Mouse (Mus musculus): ENCODE measurements around the gene Tamm41. TPM values are rescaled to one million over a fixed set of nuclear protein-coding genes. Genes with fewer than 3 reads are reported as not detected.

Gene Tamm41
- polyA plus RNA-seq, 1 experiment from 2014 or later: 55.5 TPM

DNA sequence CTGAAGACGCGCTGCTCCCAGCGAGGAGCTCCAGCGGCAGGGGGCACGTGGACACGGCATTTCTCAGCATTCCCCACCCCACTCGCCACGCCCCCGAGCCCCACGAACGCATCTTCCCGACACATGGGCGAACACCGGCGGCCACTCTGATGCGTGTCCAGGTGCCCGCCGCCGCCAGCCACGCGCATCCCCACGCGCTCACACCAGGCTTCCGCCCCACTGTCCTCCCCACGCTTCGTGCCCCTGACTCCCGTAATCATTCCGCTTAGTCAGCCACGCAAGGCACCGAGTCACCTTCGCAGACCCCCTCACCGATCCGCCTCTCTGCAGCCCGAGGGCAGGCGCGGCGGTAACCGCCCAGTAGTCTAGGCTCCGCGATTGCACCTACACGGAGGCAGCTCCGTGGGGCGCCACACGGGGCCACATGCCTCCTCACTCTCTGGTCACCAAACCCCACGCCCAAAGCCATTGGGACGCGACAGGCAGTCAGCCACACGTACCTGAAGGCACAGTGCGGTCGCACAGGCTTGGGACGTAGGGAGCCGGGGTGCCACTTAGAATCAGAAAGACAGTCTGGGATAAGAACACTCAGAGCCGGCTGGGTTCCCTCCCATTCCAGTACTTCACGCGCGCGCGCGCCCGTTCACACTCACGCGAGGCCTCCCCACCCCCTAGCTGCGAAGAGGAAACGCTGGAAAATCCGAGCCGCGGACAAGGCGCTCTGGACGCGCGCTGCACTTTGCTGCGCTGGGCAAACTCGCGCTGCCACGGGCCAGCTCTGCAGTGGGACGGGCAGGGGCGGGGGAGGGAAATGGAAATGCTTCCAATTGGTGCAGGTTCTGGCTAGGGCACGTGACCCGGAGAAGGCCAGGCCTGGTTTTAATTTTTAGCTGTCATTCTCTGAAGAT lies 68.2 kb downstream of the Tamm41 start, which contains the start of gene Vgll4:
Vgll4 (minus strand) TSS at position 782 of the 908 bp plus-strand sequence.
- peaks cover 49% of the 10 kb centered on the region for H3K27me3 ChIP-seq
- peak within 1 kb of the TSS; percentile 100 for H3K4me2 ChIP-seq (replicated peaks)
- under 1% methylated on average over 79 of the region's 79 CpGs for WGBS
- peak within 1 kb of the TSS; percentile 76 for H3K9ac ChIP-seq (replicated peaks)
- H3K36me3 ChIP-seq: no peaks in the 10 kb centered on the region
- 0 out of 2 replicates have a peak within 1 kb of the TSS, but pooled peaks have one; percentile 25 for H3K27ac ChIP-seq
- ATAC-seq: peak; percentile 58
- H3K4me1 ChIP-seq (replicated peaks): peaks cover 15% of the 10 kb centered on the region
- no peaks in the 10 kb centered on the region for H3K9me3 ChIP-seq
- peak within 1 kb of the TSS; percentile 70 for H3K4me3 ChIP-seq (replicated peaks)

DNA sequence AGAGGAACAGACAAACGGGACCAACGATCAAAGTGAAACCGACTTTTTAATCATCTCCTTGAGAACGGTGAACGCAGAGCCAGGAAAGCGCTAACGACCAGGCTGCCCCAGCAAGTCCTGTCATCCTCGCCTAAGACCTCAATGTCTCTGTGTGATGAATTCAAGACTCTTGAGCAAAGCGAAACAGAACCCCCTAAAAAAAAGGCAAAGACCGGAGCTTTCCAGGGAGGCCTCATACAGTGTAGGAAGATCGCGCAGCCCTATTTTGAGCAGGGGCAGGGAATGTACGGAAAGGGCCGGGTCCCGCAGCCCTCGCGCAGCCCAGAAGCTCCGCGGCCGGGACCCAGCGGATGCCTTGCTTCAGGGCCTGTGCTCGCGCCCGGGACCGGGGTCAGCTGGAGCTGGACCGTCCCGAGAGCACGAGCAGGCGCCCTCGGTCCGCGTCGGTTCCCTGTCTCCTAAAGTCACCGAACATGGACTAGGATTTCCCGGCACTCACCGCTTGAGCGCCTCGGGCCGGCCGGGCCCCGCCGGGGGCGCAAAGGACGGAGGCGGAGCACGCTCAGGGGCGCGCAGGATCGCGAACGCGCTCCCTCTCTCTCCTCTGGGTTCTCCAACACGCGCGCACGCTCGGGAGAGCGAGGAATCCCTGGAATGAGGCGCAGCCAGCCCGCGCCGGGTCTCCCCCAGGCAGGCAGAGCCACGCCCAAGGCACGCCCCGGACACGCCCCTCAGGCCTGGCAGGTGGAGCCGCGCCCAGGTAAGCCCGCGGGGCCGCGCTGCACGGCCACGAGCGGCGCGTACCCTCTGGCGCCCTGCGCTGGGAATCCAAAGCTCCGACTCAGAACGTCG lies 69.1 kb downstream of the Tamm41 start:
- under 1% methylated on average over 81 of the region's 82 CpGs for WGBS
- peaks cover 49% of the 10 kb centered on the region for H3K27me3 ChIP-seq

DNA sequence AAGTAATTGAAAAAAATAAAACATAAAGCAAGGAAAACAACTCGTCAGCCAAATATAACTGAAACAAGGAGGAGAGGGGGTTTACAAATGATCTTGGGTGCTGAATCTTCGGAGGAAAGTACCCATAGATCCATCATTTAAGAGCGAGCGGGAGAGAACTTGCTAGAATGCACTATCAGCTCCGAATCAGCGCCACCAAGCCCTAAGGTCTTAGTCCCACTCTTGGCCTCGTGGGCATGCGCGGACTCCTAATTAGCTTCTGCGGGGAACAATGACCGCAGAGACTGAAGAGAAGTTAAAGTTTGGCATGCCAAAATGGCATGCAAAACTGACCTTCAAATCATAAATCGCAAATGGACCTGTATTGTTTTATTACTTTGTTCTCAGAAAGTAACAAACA lies 70.1 kb downstream of the Tamm41 start:
- Histone ChIP-seq H3K27me3 (peaks cover 48% of the 10 kb centered on the region), H3K4me1 (replicated peaks) (peaks cover 15% of the 10 kb centered on the region), H3K9ac (replicated peaks) (no peak overlapping the region), H3K4me2 (replicated peaks) (no peak overlapping the region), H3K9me3 (no peaks in the 10 kb centered on the region), H3K4me3 (replicated peaks) (no peak overlapping the region), H3K36me3 (no peaks in the 10 kb centered on the region), H3K27ac (no peak overlapping the region)
- no peak for ATAC-seq
- 51% methylated on average over 12 of the region's 12 CpGs for WGBS

More for the DNA sequence above, 69.1 kb downstream of the Tamm41 start:
- Histone ChIP-seq H3K4me2 (replicated peaks) (peak overlapping the region; percentile 100), H3K27ac (no peak overlapping the region), H3K4me1 (replicated peaks) (peaks cover 15% of the 10 kb centered on the region), H3K9ac (replicated peaks) (peak overlapping the region; percentile 76), H3K36me3 (no peaks in the 10 kb centered on the region), H3K4me3 (replicated peaks) (peak overlapping the region; percentile 70), H3K9me3 (no peaks in the 10 kb centered on the region)
- peak; percentile 77 for ATAC-seq

- ATAC-seq: no peak
- H3K9ac ChIP-seq (replicated peaks): no peak overlapping the region
- H3K4me2 ChIP-seq (replicated peaks): no peak overlapping the region
- no peaks in the 10 kb centered on the region for H3K9me3 ChIP-seq
- H3K27ac ChIP-seq: no peak overlapping the region
- WGBS: 15% methylated on average over 2 of the region's 2 CpGs
- no peaks in the 10 kb centered on the region for H3K36me3 ChIP-seq
- peaks cover 47% of the 10 kb centered on the region for H3K27me3 ChIP-seq
- no peak overlapping the region for H3K4me3 ChIP-seq (replicated peaks)
- peaks cover 15% of the 10 kb centered on the region for H3K4me1 ChIP-seq (replicated peaks)
Observed at GRCm38 (mm10) chr6:114966396-114967154, 71.1 kb downstream of the Tamm41 start.

DNA sequence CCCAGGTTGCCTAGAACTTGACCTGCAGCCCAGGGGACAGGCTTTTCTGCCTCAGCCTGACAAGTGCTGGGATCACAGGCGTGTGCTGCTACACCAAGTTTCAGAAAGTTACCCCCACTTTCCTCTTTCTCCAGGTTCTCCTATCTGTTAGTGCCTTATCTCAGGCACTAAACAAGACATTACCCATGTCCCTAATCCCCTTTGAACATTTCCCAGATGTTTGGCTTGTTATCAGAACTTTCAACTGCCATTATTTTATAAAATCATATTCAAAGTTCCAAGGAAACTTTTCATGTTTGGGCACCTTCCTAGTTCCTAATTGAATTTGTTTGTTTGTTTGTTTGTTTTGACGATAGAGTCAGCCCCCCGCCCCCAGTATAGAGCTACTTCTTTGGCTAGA lies 71.9 kb downstream of the Tamm41 start:
- H3K27ac ChIP-seq: no peak overlapping the region
- no peaks in the 10 kb centered on the region for H3K36me3 ChIP-seq
- 90% methylated on average over 3 of the region's 3 CpGs for WGBS
- H3K4me1 ChIP-seq (replicated peaks): peaks cover 15% of the 10 kb centered on the region
- H3K27me3 ChIP-seq: peaks cover 47% of the 10 kb centered on the region
- no peak overlapping the region for H3K4me3 ChIP-seq (replicated peaks)
- ATAC-seq: no peak
- no peak overlapping the region for H3K4me2 ChIP-seq (replicated peaks)
- H3K9me3 ChIP-seq: no peaks in the 10 kb centered on the region
- no peak overlapping the region for H3K9ac ChIP-seq (replicated peaks)

GRCm38 (mm10) chr6:114965396-114965795 lies 72.3 kb downstream of the Tamm41 start:
- no peak overlapping the region for H3K9ac ChIP-seq (replicated peaks)
- 85% methylated on average over 8 of the region's 8 CpGs for WGBS
- H3K4me3 ChIP-seq (replicated peaks): no peak overlapping the region
- H3K36me3 ChIP-seq: no peaks in the 10 kb centered on the region
- no peak overlapping the region for H3K27ac ChIP-seq
- ATAC-seq: no peak
- H3K4me1 ChIP-seq (replicated peaks): peaks cover 15% of the 10 kb centered on the region
- no peak overlapping the region for H3K4me2 ChIP-seq (replicated peaks)
- H3K9me3 ChIP-seq: no peaks in the 10 kb centered on the region
- peaks cover 47% of the 10 kb centered on the region for H3K27me3 ChIP-seq

GRCm38 (mm10) chr6:114964235-114964634 lies 73.4 kb downstream of the Tamm41 start:
- Histone ChIP-seq H3K36me3 (no peaks in the 10 kb centered on the region), H3K4me2 (replicated peaks) (no peak overlapping the region), H3K4me3 (replicated peaks) (no peak overlapping the region), H3K9me3 (no peaks in the 10 kb centered on the region), H3K4me1 (replicated peaks) (peaks cover 6% of the 10 kb centered on the region), H3K27ac (no peak overlapping the region), H3K27me3 (peaks cover 40% of the 10 kb centered on the region), H3K9ac (replicated peaks) (no peak overlapping the region)
- no peak for ATAC-seq
- WGBS: 93% methylated on average over 2 of the region's 2 CpGs

- H3K4me3 ChIP-seq (replicated peaks): no peak overlapping the region
- H3K27ac ChIP-seq: no peak overlapping the region
- peaks cover 35% of the 10 kb centered on the region for H3K27me3 ChIP-seq
- no peaks in the 10 kb centered on the region for H3K9me3 ChIP-seq
- WGBS: 68% methylated on average over 5 of the region's 5 CpGs
- H3K4me1 ChIP-seq (replicated peaks): 0 out of 2 replicates have a peak, but pooled peaks cover under 1% of the 10 kb centered on the region
- H3K9ac ChIP-seq (replicated peaks): no peak overlapping the region
- H3K4me2 ChIP-seq (replicated peaks): no peak overlapping the region
- no peaks in the 10 kb centered on the region for H3K36me3 ChIP-seq
- no peak for ATAC-seq
Observed at GRCm38 (mm10) chr6:114963636-114964035, 74.0 kb downstream of the Tamm41 start.

DNA sequence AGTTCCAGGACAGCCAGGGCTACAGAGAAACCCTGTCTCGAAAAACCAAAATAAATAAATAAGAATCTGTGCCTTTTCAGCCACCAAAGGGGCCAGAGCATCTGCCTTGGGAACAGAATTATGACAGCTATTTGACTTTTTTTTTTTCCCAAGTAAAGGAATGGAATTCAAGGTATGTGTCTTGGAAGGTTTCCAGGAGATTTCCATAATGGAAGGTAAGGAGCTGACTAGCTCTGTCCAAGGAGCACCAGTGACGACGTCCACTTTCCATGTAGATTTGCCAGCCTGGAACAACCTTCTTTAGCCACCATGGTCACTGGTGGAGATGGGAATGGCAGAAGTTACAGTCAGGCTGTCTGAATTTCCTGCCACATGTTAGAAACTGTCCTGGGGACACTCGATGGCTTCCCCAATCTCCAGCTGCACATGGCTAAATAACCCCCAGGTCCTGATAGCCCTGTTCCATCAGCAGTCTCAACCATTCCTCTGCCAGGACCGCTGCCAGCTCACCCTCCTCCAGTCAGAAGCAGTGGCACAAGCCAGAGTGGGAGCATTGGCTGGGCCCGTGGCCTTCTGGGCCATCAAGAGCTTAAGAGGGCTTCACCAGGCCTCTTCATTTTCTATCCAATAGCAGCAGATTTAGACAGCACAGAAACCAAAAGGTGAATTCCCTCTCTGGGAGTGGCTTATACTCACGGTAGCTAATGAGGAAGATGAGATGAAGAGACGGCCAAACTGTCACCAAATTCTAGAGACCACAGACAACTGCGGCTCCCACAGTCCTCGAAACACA lies 76.2 kb downstream of the Tamm41 start:
- no peaks in the 10 kb centered on the region for H3K36me3 ChIP-seq
- H3K4me1 ChIP-seq (replicated peaks): no peaks in the 10 kb centered on the region
- H3K27me3 ChIP-seq: peaks cover 20% of the 10 kb centered on the region
- no peak overlapping the region for H3K27ac ChIP-seq
- H3K4me2 ChIP-seq (replicated peaks): no peak overlapping the region
- H3K9me3 ChIP-seq: no peaks in the 10 kb centered on the region
- H3K9ac ChIP-seq (replicated peaks): no peak overlapping the region
- no peak overlapping the region for H3K4me3 ChIP-seq (replicated peaks)
- 83% methylated on average over 10 of the region's 10 CpGs for WGBS
- no peak for ATAC-seq

DNA sequence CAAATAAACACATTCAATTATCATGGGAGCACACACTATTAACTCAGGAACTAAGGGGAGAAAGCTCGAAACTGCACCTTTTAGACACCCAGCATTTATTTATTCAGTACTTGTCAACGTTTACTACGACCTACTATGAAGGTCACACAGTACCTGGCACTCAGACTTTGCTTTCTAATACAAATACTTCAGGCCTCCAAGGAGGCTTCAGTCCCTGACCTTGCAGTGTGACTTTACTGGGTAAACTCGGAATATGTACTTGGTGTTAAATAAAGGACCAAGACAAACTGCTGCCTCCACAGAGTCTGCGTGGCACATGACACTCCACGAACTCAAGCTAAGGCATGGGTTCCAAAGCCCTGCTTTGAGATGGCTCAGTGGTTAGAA lies 78.7 kb downstream of the Tamm41 start:
- Histone ChIP-seq H3K4me2 (replicated peaks) (no peak overlapping the region), H3K9me3 (no peaks in the 10 kb centered on the region), H3K27ac (no peak overlapping the region), H3K27me3 (0 out of 2 replicates have a peak, but pooled peaks cover 6% of the 10 kb centered on the region), H3K4me3 (replicated peaks) (no peak overlapping the region), H3K9ac (replicated peaks) (no peak overlapping the region), H3K36me3 (no peaks in the 10 kb centered on the region), H3K4me1 (replicated peaks) (no peaks in the 10 kb centered on the region)
- ATAC-seq: no peak
- WGBS: 87% methylated on average over 6 of the region's 6 CpGs

Data from midbrain, embryonic 13.5 days (tissue).